In the genomic region with DNA sequence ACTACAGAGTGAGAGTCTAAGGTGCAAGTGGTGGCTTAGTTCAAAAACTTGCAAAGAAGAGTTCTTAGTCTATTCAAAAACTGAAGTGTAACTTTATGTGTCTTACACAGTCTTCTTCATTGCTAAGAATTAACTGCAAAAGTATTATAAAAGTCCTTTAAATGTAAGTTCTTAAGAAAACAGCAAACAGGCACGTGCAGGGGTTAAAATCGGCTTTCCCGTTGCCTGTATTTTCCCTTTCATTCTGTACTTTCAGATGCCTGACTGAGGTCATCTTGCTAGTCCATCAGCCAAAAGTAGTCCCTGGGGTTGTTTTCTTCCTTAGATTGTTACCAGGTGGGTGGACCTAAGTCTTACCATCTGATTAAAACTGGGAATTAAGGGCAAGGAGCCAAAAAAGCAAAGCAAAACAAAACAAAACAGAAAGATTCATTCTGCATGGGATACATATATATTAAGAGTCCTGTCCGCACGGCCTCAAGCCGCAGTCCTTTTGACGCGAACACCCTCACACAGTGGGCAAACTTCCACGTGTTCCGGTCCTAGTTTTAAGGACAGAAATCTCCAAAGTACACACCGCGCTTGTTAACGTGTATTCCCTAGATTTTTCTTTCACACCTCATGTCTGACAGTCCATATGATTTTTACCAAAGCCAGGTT, we compare ENCODE assay signal across 8 mouse cellular contexts. TPM values are rescaled to one million over a fixed set of nuclear protein-coding genes. Genes with fewer than 3 reads are reported as not detected.
DNase-seq lines count a peak whose midpoint lies in the region; ATAC-seq and TF ChIP-seq lines count a peak whose summit lies in the region.

No protein-coding gene starts in this region.

- peak overlapping the region; percentile 86 for H3K4me2 ChIP-seq in hindbrain, embryonic 15.5 days
- peak overlapping the region; percentile 95 for H3K4me2 ChIP-seq in lung, postnatal 0 days (replicated peaks; ENCODE audit: low read depth, low read length)

- H3K4me1 ChIP-seq in megakaryocyte, embryonic 14.5 days = peaks cover 67% of the 10 kb centered on the region
- peaks cover 20% of the 10 kb centered on the region for H3K4me1 ChIP-seq in forebrain, embryonic 10.5 days
- peaks cover 23% of the 10 kb centered on the region for H3K4me1 ChIP-seq in hindbrain, embryonic 15.5 days (replicated peaks)
- H3K4me1 ChIP-seq in lung, postnatal 0 days (ENCODE audit: insufficient read depth, low read depth, low read length) = no peaks in the 10 kb centered on the region

- H3K4me3 ChIP-seq in megakaryocyte, embryonic 14.5 days (replicated peaks) = peak overlapping the region; percentile 98
- peak overlapping the region; percentile 65 for H3K4me3 ChIP-seq in forebrain, embryonic 10.5 days
- H3K4me3 ChIP-seq in hindbrain, embryonic 15.5 days = peak overlapping the region; percentile 78
- peak overlapping the region; percentile 64; the same call in 1 of the 2 replicates for H3K4me3 ChIP-seq in lung, postnatal 0 days (ENCODE audit: low read depth, low read length)

- H3K27ac ChIP-seq in forebrain, embryonic 10.5 days = no peak overlapping the region
- peak overlapping the region; percentile 91 for H3K27ac ChIP-seq in hindbrain, embryonic 15.5 days (replicated peaks)
- no peak overlapping the region for H3K27ac ChIP-seq in lung, postnatal 0 days (ENCODE audit: low read length)

- no peaks in the 10 kb centered on the region for H3K27me3 ChIP-seq in megakaryocyte, embryonic 14.5 days (replicated peaks)
- H3K27me3 ChIP-seq in forebrain, embryonic 10.5 days (ENCODE audit: poor library complexity, severe bottlenecking) = no peaks in the 10 kb centered on the region
- no peaks in the 10 kb centered on the region for H3K27me3 ChIP-seq in hindbrain, embryonic 15.5 days
- no peaks in the 10 kb centered on the region for H3K27me3 ChIP-seq in lung, postnatal 0 days (replicated peaks; ENCODE audit: insufficient read depth, low read length)

- no peak for ATAC-seq in megakaryocyte, adult 5-6 weeks (ENCODE audit: poor library complexity, severe bottlenecking)
- ATAC-seq in hindbrain, embryonic 15.5 days (ENCODE audit: low FRiP score, low read depth) = peak; percentile 49; the same call in 1 of the 2 replicates
- ATAC-seq in lung, postnatal 0 days = no peak

- TF ChIP-seq CTCF in lung, postnatal 0 days (IDR thresholded peaks at IDR 0.05) = no peak

- no peak for TF ChIP-seq EP300 in lung, postnatal 0 days (IDR thresholded peaks at IDR 0.05)

- no peak for DNase-seq in forebrain, embryonic 10.5 days (ENCODE audit: extremely low spot score, low spot score)
- DNase-seq in lung, postnatal 0 days (ENCODE audit: low spot score) = peak; percentile 21
- no peak for DNase-seq in right cerebral cortex, adult 18-20 months
- no peak for DNase-seq in thymus, postnatal 25 days
- DNase-seq in layer of hippocampus, postnatal 25 days (ENCODE audit: extremely low spot score in 1 of 2, low spot score in 1 of 2) = no peak

- 63% methylated on average over 13 of the region's 13 CpGs for WGBS in forebrain, embryonic 10.5 days
- WGBS in hindbrain, embryonic 15.5 days = 58% methylated on average over 13 of the region's 13 CpGs
- WGBS in lung, postnatal 0 days = 39% methylated on average over 13 of the region's 13 CpGs

- H3K9me3 ChIP-seq in megakaryocyte, embryonic 14.5 days = no peaks in the 10 kb centered on the region
- H3K9me3 ChIP-seq in forebrain, embryonic 10.5 days = no peaks in the 10 kb centered on the region
- no peaks in the 10 kb centered on the region for H3K9me3 ChIP-seq in hindbrain, embryonic 15.5 days
- H3K9me3 ChIP-seq in lung, postnatal 0 days (ENCODE audit: low read length) = no peaks in the 10 kb centered on the region

- peaks cover 34% of the 10 kb centered on the region for H3K36me3 ChIP-seq in megakaryocyte, embryonic 14.5 days (replicated peaks; ENCODE audit: low read length)
- no peaks in the 10 kb centered on the region for H3K36me3 ChIP-seq in forebrain, embryonic 10.5 days (replicated peaks)
- H3K36me3 ChIP-seq in hindbrain, embryonic 15.5 days = 0 out of 2 replicates have a peak, but pooled peaks cover 3% of the 10 kb centered on the region
- H3K36me3 ChIP-seq in lung, postnatal 0 days (ENCODE audit: insufficient read depth, low read length) = no peaks in the 10 kb centered on the region

- peak overlapping the region; percentile 83; the same call in 1 of the 2 replicates for H3K9ac ChIP-seq in hindbrain, embryonic 15.5 days
- H3K9ac ChIP-seq in lung, postnatal 0 days (replicated peaks; ENCODE audit: low read depth) = no peak overlapping the region

RNA-seq across cellular contexts. Expression of gene Inpp1, which starts 1.1 kb away (rescaled TPM):
- polyA plus RNA-seq in megakaryocyte, embryonic 14.5 days (2012; ENCODE audit: insufficient read depth, low replicate concordance) = 0.93 and 1.6 TPM in 2 replicates
- 6.6 and 12.5 TPM in 2 replicates for total RNA-seq in megakaryocyte, adult 5-6 weeks (2015)
- 10.1 and 13.4 TPM in 2 replicates for total RNA-seq in megakaryocyte, adult 5-6 weeks (2017)
- 10.4 and 12.3 TPM in 2 replicates for polyA plus RNA-seq in forebrain, embryonic 10.5 days (2016; fragmentation: Nextera tagmentation; extraction: Ambion mirVana)
- 40.8 and 42.1 TPM in 2 replicates for polyA plus RNA-seq in hindbrain, embryonic 15.5 days (2015; fragmentation: Nextera tagmentation; extraction: Ambion mirVana)
- 9.3 and 10.4 TPM in 2 replicates for polyA plus RNA-seq in lung, postnatal 0 days (2015; fragmentation: Nextera tagmentation; extraction: Ambion mirVana)
- total RNA-seq in layer of hippocampus, postnatal 25 days (2021) = 10 to 100 TPM; 35.4 to 38.8 TPM

RNA-seq across cellular contexts. Expression of gene Hibch, which starts 28.4 kb away (rescaled TPM):
- polyA plus RNA-seq in megakaryocyte, embryonic 14.5 days (2012; ENCODE audit: insufficient read depth, low replicate concordance) = 3.2 TPM in 1 of 2 replicates, not detected in the other
- 21.7 and 22.8 TPM in 2 replicates for total RNA-seq in megakaryocyte, adult 5-6 weeks (2015)
- 61.8 and 87.1 TPM in 2 replicates for total RNA-seq in megakaryocyte, adult 5-6 weeks (2017)
- polyA plus RNA-seq in forebrain, embryonic 10.5 days (2016; fragmentation: Nextera tagmentation; extraction: Ambion mirVana) = 21.9 and 23.9 TPM in 2 replicates
- 29.6 and 29.9 TPM in 2 replicates for polyA plus RNA-seq in hindbrain, embryonic 15.5 days (2015; fragmentation: Nextera tagmentation; extraction: Ambion mirVana)
- polyA plus RNA-seq in lung, postnatal 0 days (2015; fragmentation: Nextera tagmentation; extraction: Ambion mirVana) = 14.1 and 17.2 TPM in 2 replicates
- total RNA-seq in layer of hippocampus, postnatal 25 days (2021) = 10 to 100 TPM; 16.1 to 17.0 TPM
